Mouse (Mus musculus) lung, embryonic 16.5 days (tissue): ENCODE results near the gene Peak1. TPM values are rescaled to one million over a fixed set of nuclear protein-coding genes. Genes with fewer than 3 reads are reported as not detected.
"Not testable (repeated sequence)": the region's sequence is repeated elsewhere in the genome, so short reads cannot be mapped to it uniquely, and the experiment has no call there.

Experiments used
- ATAC-seq: fragments of 200-750 bp; cut with Nextera tagmentation; 2 replicates; pipeline ENCODE4 v1.8.0; 2017; ENCODE audit warnings: low read depth, mild to moderate bottlenecking, moderate library complexity
- H3K27ac ChIP-seq: fragments of 300-500 bp; sonication (generic); 2 replicates; pipeline ENCODE4 v1.5.1; 2014; ENCODE audit warnings: mild to moderate bottlenecking, control low read depth, low read length
- H3K27me3 ChIP-seq: fragments of 300-500 bp; sonication (generic); 2 replicates; pipeline ENCODE4 v1.6.1; 2014; ENCODE audit warnings: low read depth, low read length, mixed read lengths; ENCODE audit not compliant: control insufficient read depth, insufficient read depth
- H3K36me3 ChIP-seq: fragments of 300-500 bp; sonication (generic); 2 replicates; pipeline ENCODE4 v1.6.1; 2014; ENCODE audit warnings: low read length; ENCODE audit not compliant: control insufficient read depth, insufficient read depth
- H3K4me1 ChIP-seq: fragments of 300-500 bp; sonication (generic); replicated peaks from 2 replicates; pipeline ENCODE4 v1.6.1; 2014; ENCODE audit warnings: low read length, mixed read lengths; ENCODE audit not compliant: control insufficient read depth, insufficient read depth
- H3K4me2 ChIP-seq: fragments of 300-500 bp; sonication (generic); 2 replicates; pipeline ENCODE4 v1.6.1; 2014; ENCODE audit warnings: low read depth, low read length, control low read depth
- H3K4me3 ChIP-seq: fragments of 300-500 bp; sonication (generic); 2 replicates; pipeline ENCODE4 v1.5.1; 2014; ENCODE audit warnings: mild to moderate bottlenecking, low read length, control low read depth
- H3K9ac ChIP-seq: fragments of 300-500 bp; sonication (generic); 2 replicates; pipeline ENCODE4 v1.6.1; 2014; ENCODE audit warnings: low read length, control low read depth
- H3K9me3 ChIP-seq: fragments of 300-500 bp; sonication (generic); 2 replicates; pipeline ENCODE4 v1.6.1; 2016; ENCODE audit warnings: low read length; ENCODE audit not compliant: control insufficient read depth
- WGBS: fragments of 180-500 bp; shearing (Covaris S2); extraction: QIAGEN DNeasy Blood & Tissue Kit; methylation state at CpG from one replicate; pipeline ENCODE4 v1.1.7; 2014; 5-methylcytosine and 5-hydroxymethylcytosine counted together
- polyA plus RNA-seq: library from polyadenylated mRNA; unstranded; fragments of >200 nt; fragmentation: Nextera tagmentation; extraction: Ambion mirVana; gene quantifications from 2 replicates; pipeline ENCODE4 v1.2.1, GENCODE M21; 2015

The Peak1 gene
- polyA plus RNA-seq, 1 experiment from 2014 or later: 26.4 TPM

- Histone ChIP-seq H3K27ac (no peak overlapping the region), H3K4me3 (no peak overlapping the region), H3K4me1 (peaks cover 6% of the 10 kb centered on the region; the same call in 1 of the 2 replicates), H3K4me2 (no peak overlapping the region), H3K9ac (no peak overlapping the region), H3K9me3 (no peaks in the 10 kb centered on the region), H3K36me3 (peaks cover 10% of the 10 kb centered on the region), H3K27me3 (no peaks in the 10 kb centered on the region)
- ATAC-seq: no peak
Measured at GRCm38 (mm10) chr9:56230906-56231305, 187.0 kb downstream of the Peak1 start.

- ATAC-seq: no peak
- Histone ChIP-seq H3K4me3 (no peak overlapping the region), H3K9me3 (no peaks in the 10 kb centered on the region), H3K4me1 (0 out of 2 replicates have a peak, but pooled peaks cover 3% of the 10 kb centered on the region), H3K36me3 (peaks cover 7% of the 10 kb centered on the region), H3K27ac (no peak overlapping the region), H3K27me3 (no peaks in the 10 kb centered on the region), H3K4me2 (no peak overlapping the region), H3K9ac (no peak overlapping the region)
- WGBS: 93% methylated on average over 7 of the region's 7 CpGs
Measured at GRCm38 (mm10) chr9:56227626-56228025, 190.2 kb downstream of the Peak1 start.

- H3K9ac ChIP-seq, H3K36me3 ChIP-seq, H3K4me1 ChIP-seq, H3K9me3 ChIP-seq, H3K4me2 ChIP-seq, H3K4me3 ChIP-seq, H3K27me3 ChIP-seq, H3K27ac ChIP-seq: not testable (repeated sequence)
- WGBS: 21% methylated on average over 30 of the region's 45 CpGs
- ATAC-seq: peak; percentile 100
Measured at GRCm38 (mm10) chr9:56223429-56224051, 194.3 kb downstream of the Peak1 start.

GRCm38 (mm10) chr9:56218860-56219259, 199.0 kb downstream of the Peak1 start:
- no peak for ATAC-seq

GRCm38 (mm10) chr9:56218043-56218442, 199.8 kb downstream of the Peak1 start:
- Histone ChIP-seq H3K4me2 (no peak overlapping the region), H3K36me3 (no peaks in the 10 kb centered on the region), H3K27ac (no peak overlapping the region), H3K4me1 (peaks cover 12% of the 10 kb centered on the region), H3K9ac (no peak overlapping the region), H3K4me3 (no peak overlapping the region), H3K9me3 (no peaks in the 10 kb centered on the region), H3K27me3 (no peaks in the 10 kb centered on the region)
- no peak for ATAC-seq
- WGBS: 83% methylated on average over 2 of the region's 2 CpGs

More at GRCm38 (mm10) chr9:56218860-56219259, 199.0 kb downstream of the Peak1 start:
- Histone ChIP-seq H3K27ac (no peak overlapping the region), H3K4me2 (no peak overlapping the region), H3K36me3 (no peaks in the 10 kb centered on the region), H3K4me3 (no peak overlapping the region), H3K27me3 (no peaks in the 10 kb centered on the region), H3K4me1 (peaks cover 8% of the 10 kb centered on the region), H3K9ac (no peak overlapping the region), H3K9me3 (no peaks in the 10 kb centered on the region)
- 74% methylated on average over 2 of the region's 2 CpGs for WGBS

- H3K36me3 ChIP-seq: no peaks in the 10 kb centered on the region
- no peak overlapping the region for H3K4me2 ChIP-seq
- H3K9me3 ChIP-seq: no peaks in the 10 kb centered on the region
- WGBS: 59% methylated on average over 1 of the region's 1 CpGs
- ATAC-seq: no peak
- peaks cover 12% of the 10 kb centered on the region for H3K4me1 ChIP-seq
- H3K27ac ChIP-seq: peak overlapping the region; percentile 10; the same call in 1 of the 2 replicates
- H3K4me3 ChIP-seq: no peak overlapping the region
- H3K27me3 ChIP-seq: no peaks in the 10 kb centered on the region
- no peak overlapping the region for H3K9ac ChIP-seq
Measured at GRCm38 (mm10) chr9:56217386-56217785, 200.5 kb downstream of the Peak1 start.

- Histone ChIP-seq H3K4me2 (no peak overlapping the region), H3K4me1 (peaks cover 12% of the 10 kb centered on the region), H3K36me3 (no peaks in the 10 kb centered on the region), H3K27me3 (no peaks in the 10 kb centered on the region), H3K9ac (no peak overlapping the region), H3K9me3 (no peaks in the 10 kb centered on the region), H3K4me3 (no peak overlapping the region), H3K27ac (0 out of 2 replicates have a peak overlapping the region, but pooled peaks have one; percentile 34)
- 27% methylated on average over 11 of the region's 11 CpGs for WGBS
- peak; percentile 63 for ATAC-seq
Measured at GRCm38 (mm10) chr9:56213451-56214291, 204.2 kb downstream of the Peak1 start.

GRCm38 (mm10) chr9:56208817-56209216, 209.1 kb downstream of the Peak1 start:
- no peak overlapping the region for H3K27ac ChIP-seq
- WGBS: 78% methylated on average over 8 of the region's 8 CpGs
- H3K4me1 ChIP-seq: peaks cover 4% of the 10 kb centered on the region
- H3K9me3 ChIP-seq: no peaks in the 10 kb centered on the region
- H3K4me3 ChIP-seq: no peak overlapping the region
- no peak overlapping the region for H3K4me2 ChIP-seq
- ATAC-seq: no peak
- H3K9ac ChIP-seq: no peak overlapping the region
- H3K36me3 ChIP-seq: peaks cover 19% of the 10 kb centered on the region
- H3K27me3 ChIP-seq: no peaks in the 10 kb centered on the region

- H3K27me3 ChIP-seq: no peaks in the 10 kb centered on the region
Measured at GRCm38 (mm10) chr9:56207516-56207915, 210.4 kb downstream of the Peak1 start.

More at GRCm38 (mm10) chr9:56207516-56207915, 210.4 kb downstream of the Peak1 start:
- 82% methylated on average over 5 of the region's 5 CpGs for WGBS
- no peak overlapping the region for H3K9ac ChIP-seq
- H3K36me3 ChIP-seq: peaks cover 19% of the 10 kb centered on the region
- no peak overlapping the region for H3K27ac ChIP-seq
- no peaks in the 10 kb centered on the region for H3K9me3 ChIP-seq
- H3K4me2 ChIP-seq: no peak overlapping the region
- H3K4me1 ChIP-seq: no peaks in the 10 kb centered on the region
- H3K4me3 ChIP-seq: no peak overlapping the region
- ATAC-seq: no peak
